Mouse (Mus musculus) erythroblast, embryonic 14.5 days (primary cell): ENCODE measurements around the gene Dlg2. TPM values are rescaled to one million over a fixed set of nuclear protein-coding genes. Genes with fewer than 3 reads are reported as not detected.

Experiments used
- H3K27me3 ChIP-seq: 2 replicates; pipeline ENCODE4 v1.6.1; 2012; ENCODE audit warnings: inconsistent platforms; ENCODE audit not compliant: control insufficient read depth
- H3K36me3 ChIP-seq: 2 replicates; pipeline ENCODE4 v1.6.1; 2012; ENCODE audit warnings: mild to moderate bottlenecking, inconsistent platforms; ENCODE audit not compliant: control insufficient read depth
- H3K4me1 ChIP-seq: 2 replicates; pipeline ENCODE4 v1.6.1; 2012; ENCODE audit warnings: inconsistent platforms; ENCODE audit not compliant: control insufficient read depth
- H3K4me3 ChIP-seq: replicated peaks from 2 replicates; pipeline ENCODE3; 2012; ENCODE audit warnings: moderate library complexity, mild to moderate bottlenecking, inconsistent platforms
- H3K9me3 ChIP-seq: 2 replicates; pipeline ENCODE4 v1.6.1; 2012; ENCODE audit warnings: low read length, inconsistent platforms, mixed read lengths; ENCODE audit not compliant: control insufficient read depth
- GATA1 ChIP-seq: IDR thresholded peaks from 2 replicates; pipeline ENCODE4 v1.6.1; 2012; ENCODE audit warnings: low read length, inconsistent platforms, mixed read lengths
- TAL1 ChIP-seq: IDR thresholded peaks from 3 replicates; pipeline ENCODE4 v1.6.1; 2012; ENCODE audit warnings: low read length, inconsistent platforms, mixed read lengths
- polyA plus RNA-seq: library from polyadenylated mRNA; stranded (reverse); fragments of >175 nt; gene quantifications from 2 replicates; pipeline ENCODE4 v1.2.3, GENCODE M21; 2012

The Dlg2 gene
- polyA plus RNA-seq, 1 experiment: not detected

DNA sequence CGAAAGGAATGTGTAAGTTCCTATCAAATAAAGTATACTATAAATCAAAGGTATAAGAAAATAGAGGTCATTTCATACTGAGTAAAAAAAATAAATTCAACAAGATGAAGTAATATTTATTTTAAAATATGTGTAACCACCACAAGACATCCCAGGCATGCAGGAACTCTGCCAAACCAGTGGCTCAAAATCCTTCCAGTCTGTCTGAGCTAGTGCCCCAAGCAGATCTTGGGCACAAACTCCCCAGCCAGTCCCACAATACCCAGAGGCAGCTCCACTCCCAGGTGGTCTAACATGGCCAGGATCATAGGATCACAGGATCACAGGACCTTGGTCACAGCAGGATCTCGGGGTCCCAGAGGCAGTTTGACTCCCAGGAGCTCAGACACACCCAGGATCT, 1977.7 kb downstream of the Dlg2 start:
- Histone ChIP-seq H3K4me3 (no peak overlapping the region), H3K4me1 (no peaks in the 10 kb centered on the region), H3K36me3 (no peaks in the 10 kb centered on the region), H3K27me3 (no peaks in the 10 kb centered on the region), H3K9me3 (no peaks in the 10 kb centered on the region)
- TF ChIP-seq GATA1 (no peak), TAL1 (no peak)

DNA sequence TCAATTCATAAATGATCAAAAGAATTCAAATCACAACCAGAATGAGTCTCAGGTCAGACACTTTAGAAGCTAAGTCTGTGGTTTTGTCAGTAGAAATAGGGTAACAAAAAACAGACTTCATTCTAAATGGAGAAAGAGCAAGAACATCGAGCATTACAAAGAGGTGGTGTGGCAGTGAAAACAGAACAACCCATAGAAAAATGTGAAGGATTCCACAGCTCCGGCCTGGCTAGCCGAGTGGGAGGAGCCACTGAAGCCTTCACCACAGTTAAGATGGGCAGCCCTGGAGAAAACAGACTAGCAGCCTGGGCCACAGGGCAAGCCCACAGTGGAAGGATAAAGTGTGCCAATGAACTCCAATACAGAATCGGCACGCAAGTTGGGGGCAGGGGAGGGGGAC, 1979.5 kb downstream of the Dlg2 start:
- no peak overlapping the region for H3K4me3 ChIP-seq
- H3K9me3 ChIP-seq: no peaks in the 10 kb centered on the region
- H3K36me3 ChIP-seq: no peaks in the 10 kb centered on the region
- TF ChIP-seq TAL1: no peak
- TF ChIP-seq GATA1: no peak
- H3K4me1 ChIP-seq: no peaks in the 10 kb centered on the region
- no peaks in the 10 kb centered on the region for H3K27me3 ChIP-seq

GRCm38 (mm10) chr7:92457791-92458190, 1981.3 kb downstream of the Dlg2 start:
- H3K36me3 ChIP-seq: no peaks in the 10 kb centered on the region
- no peaks in the 10 kb centered on the region for H3K4me1 ChIP-seq
- H3K9me3 ChIP-seq: no peaks in the 10 kb centered on the region
- no peak for TF ChIP-seq TAL1
- no peak for TF ChIP-seq GATA1
- no peak overlapping the region for H3K4me3 ChIP-seq
- no peaks in the 10 kb centered on the region for H3K27me3 ChIP-seq

GRCm38 (mm10) chr7:92458308-92458707, 1981.8 kb downstream of the Dlg2 start:
- Histone ChIP-seq H3K4me3 (no peak overlapping the region), H3K9me3 (no peaks in the 10 kb centered on the region), H3K27me3 (no peaks in the 10 kb centered on the region), H3K4me1 (no peaks in the 10 kb centered on the region), H3K36me3 (no peaks in the 10 kb centered on the region)
- TF ChIP-seq GATA1: no peak
- TF ChIP-seq TAL1: no peak

- Histone ChIP-seq H3K9me3 (no peaks in the 10 kb centered on the region), H3K4me1 (no peaks in the 10 kb centered on the region), H3K4me3 (no peak overlapping the region), H3K27me3 (no peaks in the 10 kb centered on the region), H3K36me3 (no peaks in the 10 kb centered on the region)
- TF ChIP-seq GATA1: no peak
- no peak for TF ChIP-seq TAL1
These were observed 1984.1 kb downstream of the Dlg2 start for GRCm38 (mm10) chr7:92460578-92460977.

- TF ChIP-seq TAL1 (no peak), GATA1 (no peak)
- Histone ChIP-seq H3K9me3 (no peaks in the 10 kb centered on the region), H3K27me3 (no peaks in the 10 kb centered on the region), H3K4me1 (no peaks in the 10 kb centered on the region), H3K4me3 (no peak overlapping the region), H3K36me3 (no peaks in the 10 kb centered on the region)
These were observed 1984.8 kb downstream of the Dlg2 start for GRCm38 (mm10) chr7:92461256-92461655.

GRCm38 (mm10) chr7:92463080-92463877, 1986.8 kb downstream of the Dlg2 start:
- Histone ChIP-seq H3K9me3 (no peaks in the 10 kb centered on the region), H3K4me1 (no peaks in the 10 kb centered on the region), H3K27me3 (no peaks in the 10 kb centered on the region), H3K36me3 (no peaks in the 10 kb centered on the region), H3K4me3 (no peak overlapping the region)
- TF ChIP-seq TAL1 (no peak), GATA1 (no peak)

- Histone ChIP-seq H3K36me3 (no peaks in the 10 kb centered on the region), H3K4me3 (no peak overlapping the region), H3K4me1 (no peaks in the 10 kb centered on the region), H3K9me3 (no peaks in the 10 kb centered on the region), H3K27me3 (no peaks in the 10 kb centered on the region)
- TF ChIP-seq TAL1 (no peak), GATA1 (no peak)
These were observed 1987.8 kb downstream of the Dlg2 start for GRCm38 (mm10) chr7:92464290-92464689.

DNA sequence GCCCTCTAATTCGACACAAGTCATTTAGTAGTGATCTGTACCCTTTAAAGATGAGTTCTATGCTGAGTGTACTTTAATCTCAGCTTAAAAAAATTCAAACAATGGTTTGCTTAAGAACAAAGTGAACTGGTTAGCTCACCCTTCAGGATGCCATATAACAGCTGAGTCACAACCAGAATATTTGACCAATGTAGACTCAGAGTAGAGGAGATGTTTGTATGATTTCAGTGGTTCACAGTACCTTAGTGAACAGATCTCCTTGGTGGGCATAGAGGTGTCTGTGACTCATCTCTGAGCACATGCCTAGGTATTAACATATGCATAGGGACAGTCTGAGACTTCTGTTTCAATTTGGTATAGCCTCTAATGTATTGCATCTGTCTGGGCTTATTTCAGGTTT, 2002.7 kb downstream of the Dlg2 start:
- Histone ChIP-seq H3K27me3 (no peaks in the 10 kb centered on the region), H3K4me3 (no peak overlapping the region), H3K4me1 (no peaks in the 10 kb centered on the region), H3K9me3 (no peaks in the 10 kb centered on the region; the same call in 1 of the 2 replicates), H3K36me3 (no peaks in the 10 kb centered on the region)
- TF ChIP-seq GATA1: no peak

DNA sequence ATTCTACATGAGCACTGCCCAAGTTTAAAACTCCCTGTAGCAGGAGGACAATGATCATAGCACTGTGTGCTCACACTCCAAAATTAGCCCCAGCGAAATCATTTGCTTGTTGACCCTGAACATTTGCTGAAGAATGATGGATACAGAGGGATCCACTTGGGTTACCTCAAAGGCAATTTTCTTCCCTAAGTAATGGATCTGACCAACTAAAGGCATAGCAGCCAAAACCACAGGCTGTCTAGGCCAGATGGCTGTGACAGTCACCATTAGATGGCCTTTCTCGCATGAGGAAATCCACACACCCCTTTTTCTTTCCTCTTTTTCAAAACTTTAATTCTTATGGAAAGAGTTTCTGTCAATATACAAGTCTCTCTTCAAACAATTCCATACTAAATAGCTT, 2003.3 kb downstream of the Dlg2 start:
- no peak for TF ChIP-seq GATA1
- no peak for TF ChIP-seq TAL1
- no peaks in the 10 kb centered on the region for H3K36me3 ChIP-seq
- no peaks in the 10 kb centered on the region; the same call in 1 of the 2 replicates for H3K9me3 ChIP-seq
- no peak overlapping the region for H3K4me3 ChIP-seq
- no peaks in the 10 kb centered on the region for H3K27me3 ChIP-seq
- no peaks in the 10 kb centered on the region for H3K4me1 ChIP-seq
